Mouse (Mus musculus) G1E-ER4 (cell line): ENCODE data around the gene Siglec1. TPM values are rescaled to one million over a fixed set of nuclear protein-coding genes. Genes with fewer than 3 reads are reported as not detected.

ENCODE experiments used
- GATA1 ChIP-seq: IDR thresholded peaks from one replicate; pipeline ENCODE4 v1.8.0; 2012; ENCODE audit warnings: low read length, inconsistent platforms
- polyA plus RNA-seq: library from polyadenylated mRNA; stranded (reverse); fragments of >175 nt; gene quantifications from 2 replicates; pipeline ENCODE4 v1.2.3, GENCODE M21; 2012

The Siglec1 gene
- polyA plus RNA-seq, 1 experiment, result 0.01 TPM

- TF ChIP-seq GATA1, result no peak
Measured at GRCm38 (mm10) chr2:131124166-131124565, 37.6 kb upstream of the Siglec1 start.

- no peak for TF ChIP-seq GATA1
Measured at GRCm38 (mm10) chr2:131118968-131119574, 32.5 kb upstream of the Siglec1 start.

- TF ChIP-seq GATA1, result no peak
Measured at GRCm38 (mm10) chr2:131105989-131106388, 19.4 kb upstream of the Siglec1 start.

GRCm38 (mm10) chr2:131104021-131104420, 17.5 kb upstream of the Siglec1 start:
- no peak for TF ChIP-seq GATA1

GRCm38 (mm10) chr2:131101530-131101929, 15.0 kb upstream of the Siglec1 start:
- no peak for TF ChIP-seq GATA1

- TF ChIP-seq GATA1, result no peak
Measured at GRCm38 (mm10) chr2:131097087-131097486, 10.5 kb upstream of the Siglec1 start.

- TF ChIP-seq GATA1, result no peak
Measured at GRCm38 (mm10) chr2:131096101-131096795, 9.7 kb upstream of the Siglec1 start.

GRCm38 (mm10) chr2:131094823-131095222, 8.3 kb upstream of the Siglec1 start:
- no peak for TF ChIP-seq GATA1

- TF ChIP-seq GATA1, result no peak
Measured at GRCm38 (mm10) chr2:131093577-131093976, 7.0 kb upstream of the Siglec1 start.

- no peak for TF ChIP-seq GATA1
Measured at GRCm38 (mm10) chr2:131090852-131091251, 4.3 kb upstream of the Siglec1 start.

GRCm38 (mm10) chr2:131089634-131090033, 3.1 kb upstream of the Siglec1 start:
- TF ChIP-seq GATA1, result no peak

- no peak for TF ChIP-seq GATA1
Measured at GRCm38 (mm10) chr2:131088581-131088980, 2.0 kb upstream of the Siglec1 start.

GRCm38 (mm10) chr2:131084206-131084605, 2.4 kb downstream of the Siglec1 start:
- TF ChIP-seq GATA1, result no peak

GRCm38 (mm10) chr2:131080507-131080906, 6.1 kb downstream of the Siglec1 start:
- no peak for TF ChIP-seq GATA1

GRCm38 (mm10) chr2:131072536-131072935, 14.0 kb downstream of the Siglec1 start:
- TF ChIP-seq GATA1, result no peak

- TF ChIP-seq GATA1, result no peak
Measured at GRCm38 (mm10) chr2:131067481-131067880, 19.1 kb downstream of the Siglec1 start.

- no peak for TF ChIP-seq GATA1
Measured at GRCm38 (mm10) chr2:131066342-131066741, 20.2 kb downstream of the Siglec1 start.
